Mouse (Mus musculus) skeletal muscle tissue, postnatal 0 days (tissue): Measurements from ENCODE around the gene Gm32802. TPM values are rescaled to one million over a fixed set of nuclear protein-coding genes. Genes with fewer than 3 reads are reported as not detected.

Experiments used
- polyA plus RNA-seq: library from polyadenylated mRNA; unstranded; fragments of >200 nt; fragmentation: Nextera tagmentation; extraction: Ambion mirVana; gene quantifications from 2 replicates; pipeline ENCODE4 v1.2.1, GENCODE M21; 2015

Gene Gm32802
- not detected in 2 replicates for polyA plus RNA-seq

GRCm38 (mm10) chr10:118258388-118258787 lies at the start of gene Gm32802:
Gm32802 (plus strand) TSS chr10:118258688.

GRCm38 (mm10) chr10:118240680-118241079 lies 17.8 kb upstream of the Gm32802 start, which contains the start of gene Gm32717:
Gm32717 (minus strand) TSS chr10:118240780.

GRCm38 (mm10) chr10:118294938-118295337 lies 36.5 kb downstream of the Gm32802 start, which contains the start of gene Iltifb:
Iltifb (minus strand) TSS chr10:118295038.

Other genes with a start within 250 kb of the Gm32802 start
- gene Mdm1, start 116.9 kb upstream of the Gm32802 start, polyA plus RNA-seq = 7.0 and 7.1 TPM in 2 replicates
- gene Il22, start 53.7 kb upstream of the Gm32802 start, polyA plus RNA-seq = not detected in 2 replicates
- not detected in 2 replicates for gene Gm32717, start 17.9 kb upstream of the Gm32802 start, polyA plus RNA-seq
- not detected in 2 replicates for gene Iltifb, start 36.4 kb downstream of the Gm32802 start, polyA plus RNA-seq
- not detected in 2 replicates for gene Gm9040, start 68.3 kb downstream of the Gm32802 start, polyA plus RNA-seq
- not detected in 2 replicates for gene Gm9044, start 73.7 kb downstream of the Gm32802 start, polyA plus RNA-seq
- gene Gm9045, start 79.1 kb downstream of the Gm32802 start, polyA plus RNA-seq = not detected in 2 replicates
- not detected in 2 replicates for gene Gm9046, start 84.6 kb downstream of the Gm32802 start, polyA plus RNA-seq
- gene Gm9048, start 90.0 kb downstream of the Gm32802 start, polyA plus RNA-seq = not detected in 2 replicates
- not detected in 2 replicates for gene Gm9049, start 95.4 kb downstream of the Gm32802 start, polyA plus RNA-seq
- not detected in 2 replicates for gene Ifng, start 182.4 kb downstream of the Gm32802 start, polyA plus RNA-seq